Mouse (Mus musculus): ENCODE data around the gene Vstm2a. TPM values are rescaled to one million over a fixed set of nuclear protein-coding genes. Genes with fewer than 3 reads are reported as not detected.

The Vstm2a gene
- not detected for total RNA-seq (2022)

DNA sequence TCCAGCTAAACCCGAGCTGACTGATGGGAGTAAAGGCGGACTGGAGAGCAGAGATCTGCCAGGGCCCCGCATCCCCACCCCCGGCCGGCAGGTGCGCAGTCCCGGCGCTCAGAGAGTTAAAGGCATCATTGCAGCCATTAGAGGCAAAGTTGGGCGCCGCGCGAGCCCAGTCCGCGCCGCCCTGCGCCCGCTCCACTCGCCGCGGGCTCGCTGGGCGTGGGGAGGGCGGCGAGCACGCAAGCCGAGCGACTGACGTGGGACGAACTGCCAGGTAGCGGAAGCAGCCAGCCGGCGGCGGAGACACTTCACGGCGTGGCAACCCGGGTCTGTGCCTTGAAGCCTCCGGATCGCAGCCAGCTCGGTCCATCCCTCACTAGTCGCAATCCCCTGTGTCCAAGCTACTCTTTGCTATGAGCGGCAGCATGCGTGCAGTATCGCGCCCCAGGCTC lies at the start of gene Vstm2a:
Gene Vstm2a, plus strand, starts transcription at position 252 of the 449 bp plus-strand sequence.
- no peak for DNase-seq (ENCODE audit: low spot score in 2 of 2)

DNA sequence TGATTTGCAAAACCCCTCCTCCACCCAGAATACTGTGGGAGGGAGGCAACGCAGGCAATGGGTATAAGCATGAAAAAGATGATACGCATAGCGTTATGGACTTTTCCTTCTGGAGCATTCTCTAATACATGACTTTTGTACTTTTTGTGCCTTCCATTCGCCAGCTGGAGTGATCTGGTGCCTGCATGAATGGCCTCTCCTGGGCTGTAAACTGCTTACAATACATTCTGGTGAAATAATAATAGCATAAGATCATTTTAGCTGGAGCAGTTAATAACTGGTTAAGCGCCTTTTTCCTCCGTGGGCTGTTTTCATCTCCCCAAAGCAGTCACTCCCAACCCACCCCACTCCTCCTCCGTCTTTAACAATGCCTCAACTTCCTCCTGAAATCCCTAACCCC lies 513 bp upstream of the Vstm2a start:
- no peak for DNase-seq (ENCODE audit: low spot score in 2 of 2)

DNA sequence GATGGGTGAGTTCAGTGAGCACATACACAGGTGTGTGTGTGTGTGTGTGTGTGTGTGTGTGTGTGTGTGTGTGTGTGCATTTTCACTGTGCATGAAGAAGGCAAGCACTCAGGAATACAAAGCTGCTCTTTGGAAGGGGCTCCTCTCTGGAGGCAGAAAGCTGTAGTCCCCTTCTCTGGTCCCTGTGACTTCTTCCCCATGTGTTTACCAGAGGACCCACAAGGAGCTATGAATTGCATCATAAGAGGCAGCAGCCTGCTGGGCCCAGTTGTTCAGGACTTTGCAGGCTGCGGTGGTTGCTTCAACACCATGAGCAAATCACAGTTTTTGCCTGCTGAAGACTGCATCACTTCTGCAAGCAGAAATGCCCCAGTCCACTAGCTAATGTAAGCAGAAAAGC lies 776 bp downstream of the Vstm2a start:
- DNase-seq (ENCODE audit: low spot score in 2 of 2) = no peak

DNA sequence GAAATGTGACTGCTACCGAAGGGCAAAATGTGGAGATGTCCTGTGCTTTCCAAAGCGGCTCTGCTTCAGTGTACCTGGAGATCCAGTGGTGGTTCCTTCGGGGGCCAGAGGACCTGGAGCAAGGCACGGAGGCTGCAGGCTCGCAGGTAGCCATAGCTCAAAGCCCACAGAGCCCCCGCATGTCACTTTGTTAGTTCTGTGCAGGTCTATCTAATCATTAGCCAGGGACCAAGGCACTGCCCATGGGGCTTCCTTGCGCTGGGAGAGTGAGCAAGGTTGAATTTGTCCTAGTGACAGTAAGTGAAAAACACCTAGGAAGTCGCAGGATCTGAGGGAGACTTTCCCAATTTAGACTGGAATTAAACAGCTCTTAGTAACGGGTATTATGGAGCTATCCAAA lies 2.4 kb downstream of the Vstm2a start:
- no peak for DNase-seq (ENCODE audit: low spot score in 2 of 2)

DNA sequence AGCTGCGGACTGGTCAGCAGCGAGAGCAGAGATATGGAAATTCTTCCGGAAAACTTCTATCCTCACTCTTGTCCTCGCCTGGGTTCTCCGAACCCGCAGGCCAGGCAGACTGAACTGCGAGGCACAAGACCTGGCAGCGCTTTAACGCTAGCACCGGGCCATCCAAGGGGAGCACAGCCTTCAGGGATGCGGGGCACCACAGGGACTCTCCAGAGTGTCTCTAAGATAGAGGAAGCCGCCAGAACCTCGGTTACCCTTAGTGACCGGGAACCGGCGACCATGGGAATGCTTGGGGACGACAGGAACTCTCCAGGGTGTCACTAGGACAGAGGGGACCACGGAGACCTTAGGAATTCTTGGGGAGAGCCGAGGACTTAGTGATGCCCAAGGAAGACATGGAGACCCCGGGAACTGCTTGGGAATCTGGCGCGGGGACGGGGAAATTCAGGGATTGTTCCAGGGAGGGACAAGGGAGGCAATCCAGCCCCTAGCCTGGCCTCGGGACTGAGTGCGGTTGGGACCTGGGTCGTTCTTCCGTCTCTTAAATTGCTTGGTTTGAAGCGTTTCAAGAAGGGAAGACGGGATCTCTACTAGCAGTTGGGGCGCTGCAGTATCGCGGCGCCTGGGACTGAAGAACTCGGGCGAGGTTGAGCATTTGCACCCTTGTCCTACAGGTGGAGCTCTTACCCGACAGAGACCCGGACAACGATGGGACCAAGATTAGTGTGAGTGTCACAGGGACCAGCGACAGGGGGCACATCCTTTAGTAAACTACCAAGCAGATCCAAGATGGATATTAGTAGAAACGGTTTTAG lies 3.4 kb downstream of the Vstm2a start:
- DNase-seq (ENCODE audit: low spot score in 2 of 2) = peak; percentile 17 to 20

DNA sequence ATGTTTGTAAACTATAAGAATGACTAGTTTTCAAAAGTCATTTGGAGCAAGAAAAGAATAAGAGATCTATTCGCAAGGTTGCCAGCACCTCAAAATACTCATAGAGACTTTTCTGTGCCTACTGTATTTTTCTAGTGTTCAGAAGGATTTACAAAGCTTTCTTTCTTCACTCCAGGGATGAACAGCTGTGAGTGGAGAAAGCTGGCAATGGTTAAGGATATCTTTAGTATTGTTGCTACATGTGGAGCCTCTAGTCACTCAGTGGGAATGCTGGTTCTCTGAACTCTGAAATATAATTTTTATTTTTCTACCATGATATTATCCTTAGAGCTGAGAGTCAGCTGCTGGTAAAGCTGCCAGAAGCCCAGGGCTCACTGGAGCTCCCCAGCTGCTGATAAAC lies 10.9 kb downstream of the Vstm2a start:
- no peak for DNase-seq (ENCODE audit: low spot score in 2 of 2)

DNA sequence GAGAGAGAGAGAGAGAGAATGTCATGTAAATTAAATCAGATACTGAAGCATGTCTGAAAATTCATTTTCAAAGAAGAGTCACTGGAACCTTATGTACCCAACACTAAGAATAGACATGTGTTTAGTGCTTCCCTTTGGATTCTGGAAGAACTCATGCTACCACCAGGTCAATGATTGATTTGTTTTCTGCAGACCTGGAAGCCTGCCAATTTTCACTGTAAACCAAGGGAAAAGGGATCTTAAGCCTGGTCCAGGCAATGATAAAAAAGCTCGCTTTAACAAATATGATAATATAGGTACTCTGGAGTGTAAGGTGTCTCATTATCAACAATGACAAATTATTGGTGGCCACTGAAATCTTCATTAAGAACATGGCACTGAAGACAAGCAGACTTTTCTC lies 32.9 kb downstream of the Vstm2a start:
- DNase-seq (ENCODE audit: low spot score in 2 of 2) = no peak

DNA sequence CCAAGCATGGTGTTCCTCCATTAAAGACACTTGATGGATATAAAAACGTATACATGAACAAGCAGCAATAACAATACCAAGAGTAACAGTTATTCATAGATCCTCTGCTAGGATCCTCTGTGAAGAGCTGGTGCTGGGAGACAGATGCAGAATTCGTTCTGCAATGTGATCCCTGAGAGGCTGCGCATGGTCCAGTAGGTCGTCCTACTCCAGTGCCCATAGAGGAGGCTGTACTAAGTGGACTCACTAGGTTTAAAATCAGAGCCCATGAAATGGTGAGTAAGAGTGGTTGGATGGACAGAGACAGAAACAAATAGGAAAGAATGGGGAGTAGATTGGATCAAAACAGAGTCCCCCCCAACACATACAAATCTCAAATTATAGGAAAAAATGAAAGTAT lies 35.4 kb downstream of the Vstm2a start:
- no peak for DNase-seq (ENCODE audit: low spot score in 2 of 2)

DNA sequence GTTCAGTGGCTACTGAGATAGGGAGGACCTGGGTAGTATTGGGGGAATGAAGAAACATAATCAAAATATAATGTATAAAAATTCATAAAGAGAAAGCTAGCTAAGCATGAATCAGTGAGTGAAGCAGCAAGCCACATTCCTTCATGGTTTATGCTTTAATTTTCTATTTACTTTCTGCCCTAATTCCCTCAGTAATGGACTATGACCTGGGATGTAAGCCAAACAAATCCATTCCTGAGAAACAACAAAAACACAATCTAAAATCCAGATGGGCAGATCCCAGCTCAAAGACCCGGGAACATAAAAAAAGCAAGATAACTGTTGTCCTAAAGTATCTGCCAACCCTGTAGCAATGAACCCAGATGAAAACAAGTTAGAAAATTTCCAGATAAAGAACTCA lies 39.0 kb downstream of the Vstm2a start:
- DNase-seq (ENCODE audit: low spot score in 2 of 2) = no peak

DNA sequence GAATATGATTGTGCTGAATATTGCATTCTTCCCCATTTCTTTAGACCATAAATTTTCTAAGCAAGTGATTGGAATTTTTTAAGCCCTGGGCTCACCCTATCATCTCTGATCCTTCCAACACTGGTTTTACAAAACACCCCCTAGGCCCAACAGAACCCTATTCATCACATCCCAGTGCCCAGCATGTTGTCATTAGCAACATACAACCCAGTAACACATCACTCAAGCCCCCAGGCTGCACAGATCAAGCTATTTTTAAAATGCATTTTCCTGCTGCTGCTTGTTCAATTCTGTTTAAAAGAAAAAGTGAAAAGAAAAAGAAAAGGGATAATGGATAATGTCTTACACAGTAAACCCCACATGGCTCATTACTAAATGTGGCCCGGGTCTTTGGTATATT lies 42.0 kb downstream of the Vstm2a start:
- no peak for DNase-seq (ENCODE audit: low spot score in 2 of 2)

DNA sequence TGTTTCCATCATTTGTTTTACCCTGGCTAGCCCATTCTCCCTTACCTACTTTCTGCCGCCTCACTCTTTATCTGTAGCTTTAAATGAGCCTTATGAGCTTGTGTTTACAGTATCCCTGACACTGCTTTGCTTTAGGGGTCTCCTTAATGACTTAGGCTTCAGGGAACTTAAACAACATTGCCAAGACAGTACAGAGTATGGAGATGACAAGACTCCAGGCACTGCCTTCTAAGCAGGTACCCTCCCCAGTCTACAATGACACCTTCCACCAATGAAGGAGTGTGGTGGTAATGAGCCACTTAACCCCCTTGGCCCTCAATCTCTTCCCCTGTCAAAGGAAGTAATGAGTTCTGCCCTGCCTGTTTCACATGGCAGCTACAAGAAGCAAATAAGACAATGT lies 42.4 kb downstream of the Vstm2a start:
- DNase-seq (ENCODE audit: low spot score in 2 of 2) = no peak

DNA sequence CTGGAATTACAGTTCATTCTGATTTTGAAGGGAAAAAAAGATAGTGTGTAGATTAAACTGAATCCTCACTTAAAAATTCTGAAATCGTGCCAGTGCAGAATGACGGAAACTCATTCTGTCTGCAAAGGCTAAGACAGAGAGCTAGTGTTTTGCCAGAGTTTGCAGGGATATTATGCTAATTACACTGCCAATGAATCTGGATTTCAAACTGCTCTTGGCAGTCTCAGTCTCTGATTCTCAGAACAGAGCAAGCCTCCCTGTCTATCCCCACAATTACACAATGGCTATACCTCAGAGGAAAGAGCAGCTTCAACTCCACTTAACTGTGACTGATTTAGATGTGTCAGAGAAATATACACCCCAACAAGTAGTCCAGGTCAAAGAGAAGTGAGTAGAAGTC lies 43.2 kb downstream of the Vstm2a start:
- no peak for DNase-seq (ENCODE audit: low spot score in 2 of 2)

DNA sequence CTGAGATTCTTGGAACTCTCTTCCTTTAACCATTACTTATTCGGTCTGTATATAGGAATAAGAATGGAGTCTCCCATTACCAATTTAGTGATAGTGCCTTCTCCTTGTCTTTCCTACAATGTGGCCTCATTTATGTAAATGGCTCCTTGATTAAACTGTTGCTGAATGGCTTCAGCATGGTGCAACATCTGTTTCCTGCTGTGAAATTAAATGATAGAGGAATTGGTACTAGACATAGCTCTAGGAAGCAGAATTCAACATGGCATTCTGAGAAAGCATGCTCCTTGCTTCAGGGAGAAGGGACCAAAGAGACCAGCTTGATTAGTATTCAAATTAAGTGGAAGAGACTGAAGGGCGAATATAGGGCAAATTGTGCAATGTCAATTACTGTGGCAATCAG lies 57.6 kb downstream of the Vstm2a start:
- no peak for DNase-seq (ENCODE audit: low spot score in 2 of 2)

DNA sequence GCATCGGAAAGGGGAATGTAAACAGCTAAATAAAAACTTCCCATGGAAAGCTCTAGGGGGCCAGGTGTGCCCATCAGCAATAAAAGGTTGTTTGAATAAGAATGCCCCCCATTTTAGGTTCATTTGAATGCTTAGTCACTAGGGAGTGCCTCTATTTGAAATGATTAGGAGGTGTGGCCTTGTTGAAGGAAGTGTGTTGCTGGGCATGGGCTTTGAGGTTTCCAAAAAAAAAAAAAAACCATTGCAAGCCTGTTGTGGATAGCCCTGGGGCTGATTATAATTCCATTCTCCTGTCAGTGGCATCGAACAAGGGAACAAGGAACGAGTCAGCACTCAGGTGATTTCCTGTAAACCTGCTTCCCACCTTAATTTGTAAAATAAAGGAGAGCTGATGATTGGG lies 87.7 kb downstream of the Vstm2a start:
- DNase-seq (ENCODE audit: low spot score in 2 of 2) = no peak

DNA sequence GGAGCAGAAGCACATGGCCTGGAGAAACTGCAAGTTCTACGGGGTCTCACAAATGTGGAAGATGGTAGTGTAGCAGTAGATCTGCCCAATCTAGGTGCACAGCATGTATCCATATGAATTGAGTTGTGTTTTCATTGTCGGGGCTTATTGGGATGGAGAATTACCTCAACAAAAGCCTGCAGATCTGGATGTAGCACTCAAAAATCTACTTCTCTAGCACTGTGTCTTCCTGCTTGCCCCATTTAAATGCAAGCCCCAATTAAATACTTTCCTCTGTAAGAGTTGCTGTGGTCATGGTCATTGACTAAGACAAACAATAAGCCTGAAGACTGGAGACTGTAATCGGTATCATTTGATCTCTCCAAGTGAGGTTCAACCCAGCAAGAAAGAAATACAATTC lies 88.2 kb downstream of the Vstm2a start:
- DNase-seq (ENCODE audit: low spot score in 2 of 2) = no peak

DNA sequence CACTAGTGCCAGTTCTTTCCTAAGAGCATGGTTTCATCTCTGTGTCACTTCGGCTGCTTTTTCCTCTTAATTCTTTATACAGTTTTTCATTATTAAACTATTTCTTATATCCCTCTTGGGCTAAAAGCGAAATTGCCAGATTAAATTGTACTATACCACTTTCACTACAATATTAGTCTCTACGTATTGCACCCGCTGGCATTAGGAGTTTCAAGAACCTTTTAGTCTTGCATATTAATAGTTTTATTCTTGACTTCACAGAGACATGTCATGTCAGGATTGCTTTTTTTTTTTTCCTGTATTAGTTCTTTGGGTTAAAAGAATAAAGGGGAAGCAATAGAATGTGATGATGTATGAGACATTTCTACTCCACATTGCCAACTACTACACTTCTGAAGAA lies 94.4 kb downstream of the Vstm2a start:
- DNase-seq (ENCODE audit: low spot score in 2 of 2) = no peak

DNA sequence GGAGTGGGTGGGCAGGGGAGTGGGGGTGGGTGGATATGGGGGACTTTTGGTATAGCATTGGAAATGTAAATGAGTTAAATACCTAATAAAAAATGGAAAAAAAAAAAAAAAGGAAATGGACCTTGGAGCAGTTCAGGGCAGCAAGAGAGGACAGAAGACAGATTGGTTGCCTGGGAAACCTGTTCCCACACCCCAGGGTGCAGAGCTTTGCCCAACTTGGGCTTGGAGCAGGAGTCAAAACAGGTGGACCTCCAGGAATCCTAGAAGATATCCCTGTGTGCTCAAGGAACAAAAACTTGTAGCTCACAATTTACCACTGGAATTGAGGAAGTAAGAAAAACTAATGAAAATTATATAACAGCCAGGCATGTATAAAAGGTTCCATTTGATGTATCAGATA lies 96.8 kb downstream of the Vstm2a start:
- no peak for DNase-seq (ENCODE audit: low spot score in 2 of 2)

DNA sequence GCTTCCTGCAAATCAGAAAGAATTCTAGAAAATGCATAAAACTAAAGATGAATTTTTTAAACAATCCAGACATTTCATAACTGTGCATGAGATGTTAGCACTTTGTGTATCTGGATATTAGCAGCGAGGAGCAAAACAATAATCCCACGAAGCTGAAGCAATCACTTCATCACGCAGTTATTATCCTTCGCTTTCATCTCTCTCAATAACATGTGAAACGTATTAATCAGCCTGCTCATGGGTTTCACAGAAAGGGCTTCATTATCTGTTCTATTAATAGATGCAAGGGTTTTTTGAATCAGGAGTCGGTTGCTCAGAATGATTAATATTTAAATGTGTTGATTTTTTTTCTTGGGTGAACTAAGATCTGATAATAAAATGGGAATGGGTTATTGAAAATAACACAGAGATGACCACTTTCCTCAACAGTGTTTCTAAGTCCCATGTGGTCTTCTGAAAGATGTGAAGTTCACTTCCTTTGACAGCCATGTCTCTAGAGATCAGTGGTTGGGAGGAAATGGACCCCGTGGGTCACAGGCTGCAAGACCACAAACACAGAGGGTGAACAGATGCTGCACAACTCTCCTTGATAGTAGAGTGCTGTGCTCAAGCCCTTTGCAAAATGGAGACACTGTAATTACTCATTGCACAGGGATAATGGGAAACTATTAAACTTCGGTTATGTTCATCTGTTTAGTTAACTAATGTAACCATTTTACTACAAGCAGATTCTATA lies 109.5 kb downstream of the Vstm2a start:
- DNase-seq (ENCODE audit: low spot score in 2 of 2) = no peak

DNA sequence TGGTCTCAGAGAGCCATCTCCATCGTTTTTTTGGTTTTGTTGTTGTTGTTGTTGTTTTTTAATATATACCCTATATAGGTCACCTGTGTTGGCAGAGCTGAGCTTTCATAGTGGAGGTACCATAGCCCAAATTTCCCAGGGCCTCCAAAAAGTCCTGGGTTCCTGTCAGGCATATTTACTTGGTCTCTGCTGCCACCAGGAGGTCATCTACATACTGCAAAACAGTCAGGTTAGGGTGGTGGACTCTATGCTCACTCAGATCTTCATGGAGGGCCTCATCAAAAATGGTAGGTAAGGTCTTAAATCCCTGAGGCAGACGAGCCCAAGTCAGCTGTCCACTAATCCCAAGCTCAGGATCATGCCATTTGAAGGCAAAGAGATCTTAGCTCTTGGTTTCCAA lies 146.1 kb downstream of the Vstm2a start:
- DNase-seq (ENCODE audit: low spot score in 2 of 2) = no peak

DNA sequence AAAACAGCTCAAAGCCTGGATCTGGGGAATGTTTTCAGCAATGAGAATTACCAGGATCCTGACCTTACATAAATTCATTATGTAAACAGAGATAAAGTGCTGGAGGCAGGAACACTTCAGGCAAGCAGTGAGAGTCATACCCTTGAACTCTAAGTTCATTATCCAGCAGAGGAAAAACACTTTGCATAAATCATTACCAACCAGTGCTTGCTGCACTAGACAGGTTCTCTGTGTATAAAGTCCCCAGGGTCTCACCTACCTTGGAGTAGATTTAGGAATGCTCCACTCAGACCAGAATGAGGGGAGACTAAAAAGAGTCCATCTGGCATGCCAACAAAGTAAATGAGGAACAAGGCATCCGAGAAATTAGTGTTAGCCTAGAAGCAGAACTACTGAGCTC lies 154.2 kb downstream of the Vstm2a start:
- DNase-seq (ENCODE audit: low spot score in 2 of 2) = no peak

DNA sequence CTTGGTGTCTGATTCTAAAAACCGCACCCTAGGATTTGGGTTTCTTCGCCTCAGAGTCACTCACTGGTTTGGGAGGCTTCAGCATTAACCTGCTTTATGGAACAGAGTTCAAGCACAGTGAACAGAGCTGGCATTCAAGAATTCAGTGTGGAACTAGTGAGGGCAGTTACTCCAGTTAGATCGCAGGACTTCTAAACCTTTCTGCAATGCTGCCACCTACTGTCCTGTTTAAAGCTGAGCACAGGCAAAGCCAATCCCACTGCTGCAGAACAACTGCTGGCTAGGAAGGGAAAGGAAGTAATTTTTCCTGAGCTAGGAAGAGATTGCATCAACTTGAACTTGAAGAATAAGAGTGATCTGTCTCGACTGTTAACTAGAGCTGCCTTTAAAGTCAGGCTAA lies 155.1 kb downstream of the Vstm2a start:
- no peak for DNase-seq (ENCODE audit: low spot score in 2 of 2)

DNA sequence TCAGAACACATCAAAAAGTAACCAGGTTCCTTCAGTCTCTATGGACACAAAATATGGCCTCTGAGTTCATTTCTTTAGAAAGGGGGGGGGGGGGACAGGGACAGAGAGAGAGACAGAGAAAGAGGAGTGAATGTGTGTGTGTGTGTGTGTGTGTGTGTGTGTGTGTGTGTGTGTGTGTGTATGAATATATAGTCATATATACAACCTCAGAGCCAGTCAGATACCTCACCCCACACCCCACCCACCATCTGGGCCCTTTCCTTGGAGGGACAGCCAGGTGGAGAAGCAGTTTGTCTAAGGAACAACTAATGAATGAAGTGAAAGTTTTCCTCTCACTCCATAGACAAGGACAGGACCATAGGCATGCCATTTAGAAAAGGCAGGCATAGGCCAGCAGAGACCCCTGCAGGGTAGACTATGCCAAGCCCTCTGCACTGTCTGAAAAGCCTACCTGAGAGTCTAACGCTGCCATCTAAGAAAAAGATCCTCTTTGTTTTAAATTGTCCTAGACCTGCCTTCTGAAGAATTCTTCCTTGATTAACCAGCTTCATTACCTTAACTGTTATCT lies 155.6 kb downstream of the Vstm2a start:
- no peak for DNase-seq (ENCODE audit: low spot score in 2 of 2)

Data from gastrocnemius, adult 8-10 months (tissue).